Mouse (Mus musculus) limb, embryonic 14.5 days (tissue): ENCODE measurements around the gene Apbb1. TPM values are rescaled to one million over a fixed set of nuclear protein-coding genes. Genes with fewer than 3 reads are reported as not detected.

Experiments used
- ATAC-seq: fragments of 200-750 bp; cut with Nextera tagmentation; 2 replicates; pipeline ENCODE4 v1.8.0; 2017; ENCODE audit warnings: low read depth, moderate number of reproducible peaks, moderate TSS enrichment; ENCODE audit not compliant: low FRiP score
- DNase-seq: peaks from one replicate; pipeline ENCODE4 v3.0.0-alpha.2; 2015; ENCODE audit warnings: low spot score
- H3K27ac ChIP-seq: fragments of 300-500 bp; sonication (generic); replicated peaks from 2 replicates; pipeline ENCODE4 v1.5.1; 2014; ENCODE audit warnings: low read depth, mild to moderate bottlenecking, low read length, moderate library complexity, mixed read lengths
- H3K27me3 ChIP-seq: fragments of 300-500 bp; sonication (generic); 2 replicates; pipeline ENCODE4 v1.6.1; 2014; ENCODE audit warnings: low read length, mixed read lengths; ENCODE audit not compliant: control insufficient read depth, insufficient read depth
- H3K36me3 ChIP-seq: fragments of 300-500 bp; sonication (generic); 2 replicates; pipeline ENCODE4 v1.6.1; 2014; ENCODE audit warnings: mild to moderate bottlenecking, low read length, moderate library complexity, mixed read lengths; ENCODE audit not compliant: control insufficient read depth, insufficient read depth
- H3K4me1 ChIP-seq: fragments of 300-500 bp; sonication (generic); 2 replicates; pipeline ENCODE4 v1.6.1; 2014; ENCODE audit warnings: antibody characterized with exemption, low read length, mixed read lengths; ENCODE audit not compliant: control insufficient read depth, insufficient read depth
- H3K4me2 ChIP-seq: fragments of 300-500 bp; sonication (generic); replicated peaks from 2 replicates; pipeline ENCODE4 v1.6.1; 2014; ENCODE audit warnings: low read depth, mild to moderate bottlenecking, low read length, moderate library complexity; ENCODE audit not compliant: severe bottlenecking
- H3K4me3 ChIP-seq: fragments of 300-500 bp; sonication (generic); replicated peaks from 2 replicates; pipeline ENCODE4 v1.5.1; 2014; ENCODE audit warnings: low read length
- H3K9ac ChIP-seq: fragments of 300-500 bp; sonication (generic); 2 replicates; pipeline ENCODE4 v1.6.1; 2014; ENCODE audit warnings: mild to moderate bottlenecking, low read depth, low read length, moderate library complexity; ENCODE audit not compliant: severe bottlenecking
- H3K9me3 ChIP-seq: fragments of 300-500 bp; sonication (generic); 2 replicates; pipeline ENCODE4 v1.6.1; 2016; ENCODE audit warnings: low read length; ENCODE audit not compliant: control insufficient read depth
- POLR2A ChIP-seq: fragments of 200-500 bp; IDR thresholded peaks from 2 replicates; pipeline ENCODE4 v1.8.0; 2012; ENCODE audit warnings: inconsistent platforms, mild to moderate bottlenecking, moderate library complexity, borderline replicate concordance; ENCODE audit not compliant: insufficient read depth, insufficient read length; ENCODE audit errors: extremely low read depth
- WGBS: fragments of 180-500 bp; shearing (Covaris S2); extraction: QIAGEN DNeasy Blood & Tissue Kit; methylation state at CpG from one replicate; pipeline ENCODE4 v1.1.7; 2014; 5-methylcytosine and 5-hydroxymethylcytosine counted together
- polyA plus RNA-seq, 2 experiments: library from polyadenylated mRNA; depleted of rRNA in 1 of 2; stranded (reverse) in 1 of 2; unstranded in 1 of 2; fragments of >200 nt; fragmentation: Nextera tagmentation in 1 of 2; extraction: Ambion mirVana in 1 of 2; gene quantifications; 2 replicates each; pipeline versions ENCODE4 v1.2.1 to v1.2.3; 2012 to 2014

The Apbb1 gene
- polyA plus RNA-seq, 2 experiments = 30.3 to 55.1 TPM

GRCm38 (mm10) chr7:105513845-105514291 is 67.6 kb downstream of the Apbb1 start:
- ATAC-seq (no peak), DNase-seq (no peak)
- 42% methylated on average over 5 of the region's 5 CpGs for WGBS
- H3K27me3 ChIP-seq = no peaks in the 10 kb centered on the region
- no peak overlapping the region for H3K4me3 ChIP-seq
- no peak overlapping the region for H3K27ac ChIP-seq
- no peak for TF ChIP-seq POLR2A
- H3K4me2 ChIP-seq = no peak overlapping the region
- no peak overlapping the region for H3K9ac ChIP-seq
- H3K36me3 ChIP-seq = no peaks in the 10 kb centered on the region
- no peaks in the 10 kb centered on the region for H3K4me1 ChIP-seq
- H3K9me3 ChIP-seq = no peaks in the 10 kb centered on the region

- ATAC-seq (no peak), DNase-seq (no peak)
- Histone ChIP-seq H3K4me2 (no peak overlapping the region), H3K4me3 (no peak overlapping the region), H3K9ac (no peak overlapping the region), H3K36me3 (no peaks in the 10 kb centered on the region), H3K4me1 (no peaks in the 10 kb centered on the region), H3K27ac (no peak overlapping the region), H3K27me3 (no peaks in the 10 kb centered on the region), H3K9me3 (no peaks in the 10 kb centered on the region)
- 79% methylated on average over 5 of the region's 5 CpGs for WGBS
- TF ChIP-seq POLR2A = no peak
Measured at GRCm38 (mm10) chr7:105510143-105510542, 71.3 kb downstream of the Apbb1 start.

Other genes with a start within 250 kb of the Apbb1 start
- gene Olfr690, start 247.5 kb downstream of the Apbb1 start, polyA plus RNA-seq (2012; rRNA removed) = not detected in 2 replicates
- gene Olfr690, start 247.5 kb downstream of the Apbb1 start, polyA plus RNA-seq (2014; fragmentation: Nextera tagmentation; extraction: Ambion mirVana) = not detected in 2 replicates
- gene Olfr691, start 239.4 kb downstream of the Apbb1 start, polyA plus RNA-seq (2012; rRNA removed) = 0.04 TPM in 1 of 2 replicates, not detected in the other
- not detected in 2 replicates for gene Olfr691, start 239.4 kb downstream of the Apbb1 start, polyA plus RNA-seq (2014; fragmentation: Nextera tagmentation; extraction: Ambion mirVana)
- gene Olfr692, start 213.4 kb downstream of the Apbb1 start, polyA plus RNA-seq (2012; rRNA removed) = not detected in 2 replicates
- gene Olfr692, start 213.4 kb downstream of the Apbb1 start, polyA plus RNA-seq (2014; fragmentation: Nextera tagmentation; extraction: Ambion mirVana) = not detected in 2 replicates
- gene Gm5901, start 206.6 kb downstream of the Apbb1 start, polyA plus RNA-seq (2012; rRNA removed) = not detected in 2 replicates
- not detected in 2 replicates for gene Gm5901, start 206.6 kb downstream of the Apbb1 start, polyA plus RNA-seq (2014; fragmentation: Nextera tagmentation; extraction: Ambion mirVana)
- 45.7 and 58.7 TPM in 2 replicates for gene Fam160a2, start 181.6 kb downstream of the Apbb1 start, polyA plus RNA-seq (2012; rRNA removed)
- 39.3 and 41.2 TPM in 2 replicates for gene Fam160a2, start 181.6 kb downstream of the Apbb1 start, polyA plus RNA-seq (2014; fragmentation: Nextera tagmentation; extraction: Ambion mirVana)
- 0.05 and 0.06 TPM in 2 replicates for gene Cnga4, start 177.1 kb downstream of the Apbb1 start, polyA plus RNA-seq (2012; rRNA removed)
- 0.12 TPM in 1 of 2 replicates, not detected in the other for gene Cnga4, start 177.1 kb downstream of the Apbb1 start, polyA plus RNA-seq (2014; fragmentation: Nextera tagmentation; extraction: Ambion mirVana)
- gene Cckbr, start 155.9 kb downstream of the Apbb1 start, polyA plus RNA-seq (2012; rRNA removed) = 0.03 TPM in 1 of 2 replicates, not detected in the other
- not detected in 2 replicates for gene Cckbr, start 155.9 kb downstream of the Apbb1 start, polyA plus RNA-seq (2014; fragmentation: Nextera tagmentation; extraction: Ambion mirVana)
- 60.5 and 65.0 TPM in 2 replicates for gene Cavin3, start 99.4 kb downstream of the Apbb1 start, polyA plus RNA-seq (2012; rRNA removed)
- 104 and 113 TPM in 2 replicates for gene Cavin3, start 99.4 kb downstream of the Apbb1 start, polyA plus RNA-seq (2014; fragmentation: Nextera tagmentation; extraction: Ambion mirVana)
- gene Smpd1, start 27.3 kb downstream of the Apbb1 start, polyA plus RNA-seq (2012; rRNA removed) = 33.7 and 45.5 TPM in 2 replicates
- 49.5 and 52.3 TPM in 2 replicates for gene Smpd1, start 27.3 kb downstream of the Apbb1 start, polyA plus RNA-seq (2014; fragmentation: Nextera tagmentation; extraction: Ambion mirVana)
- gene Hpx, start 18.5 kb upstream of the Apbb1 start, polyA plus RNA-seq (2012; rRNA removed) = 0.96 and 1.1 TPM in 2 replicates
- gene Hpx, start 18.5 kb upstream of the Apbb1 start, polyA plus RNA-seq (2014; fragmentation: Nextera tagmentation; extraction: Ambion mirVana) = 0.26 TPM in 1 of 2 replicates, not detected in the other
- 68.3 and 77.4 TPM in 2 replicates for gene Trim3, start 51.9 kb upstream of the Apbb1 start, polyA plus RNA-seq (2012; rRNA removed)
- 35.1 and 37.0 TPM in 2 replicates for gene Trim3, start 51.9 kb upstream of the Apbb1 start, polyA plus RNA-seq (2014; fragmentation: Nextera tagmentation; extraction: Ambion mirVana)
- 136 and 176 TPM in 2 replicates for gene Timm10b, start 58.4 kb upstream of the Apbb1 start, polyA plus RNA-seq (2012; rRNA removed)
- gene Timm10b, start 58.4 kb upstream of the Apbb1 start, polyA plus RNA-seq (2014; fragmentation: Nextera tagmentation; extraction: Ambion mirVana) = 176 and 202 TPM in 2 replicates
- gene Arfip2, start 58.8 kb upstream of the Apbb1 start, polyA plus RNA-seq (2012; rRNA removed) = 181 and 182 TPM in 2 replicates
- gene Arfip2, start 58.8 kb upstream of the Apbb1 start, polyA plus RNA-seq (2014; fragmentation: Nextera tagmentation; extraction: Ambion mirVana) = 106 and 110 TPM in 2 replicates
- gene Gm45799, start 58.9 kb upstream of the Apbb1 start, polyA plus RNA-seq (2012; rRNA removed) = 173 and 186 TPM in 2 replicates
- gene Gm45799, start 58.9 kb upstream of the Apbb1 start, polyA plus RNA-seq (2014; fragmentation: Nextera tagmentation; extraction: Ambion mirVana) = 37.8 and 40.4 TPM in 2 replicates
- gene Dnhd1, start 69.2 kb upstream of the Apbb1 start, polyA plus RNA-seq (2012; rRNA removed) = 10.9 and 12.1 TPM in 2 replicates
- 1.4 and 1.8 TPM in 2 replicates for gene Dnhd1, start 69.2 kb upstream of the Apbb1 start, polyA plus RNA-seq (2014; fragmentation: Nextera tagmentation; extraction: Ambion mirVana)
- 317 and 333 TPM in 2 replicates for gene Ilk, start 154.9 kb upstream of the Apbb1 start, polyA plus RNA-seq (2012; rRNA removed)
- 353 and 358 TPM in 2 replicates for gene Ilk, start 154.9 kb upstream of the Apbb1 start, polyA plus RNA-seq (2014; fragmentation: Nextera tagmentation; extraction: Ambion mirVana)
- gene Rrp8, start 155.7 kb upstream of the Apbb1 start, polyA plus RNA-seq (2012; rRNA removed) = 23.9 and 27.6 TPM in 2 replicates
- 31.0 and 34.6 TPM in 2 replicates for gene Rrp8, start 155.7 kb upstream of the Apbb1 start, polyA plus RNA-seq (2014; fragmentation: Nextera tagmentation; extraction: Ambion mirVana)
- gene Taf10, start 162.7 kb upstream of the Apbb1 start, polyA plus RNA-seq (2012; rRNA removed) = 251 and 282 TPM in 2 replicates
- 155 and 163 TPM in 2 replicates for gene Taf10, start 162.7 kb upstream of the Apbb1 start, polyA plus RNA-seq (2014; fragmentation: Nextera tagmentation; extraction: Ambion mirVana)
- 58.5 and 79.8 TPM in 2 replicates for gene Tpp1, start 170.6 kb upstream of the Apbb1 start, polyA plus RNA-seq (2012; rRNA removed)
- gene Tpp1, start 170.6 kb upstream of the Apbb1 start, polyA plus RNA-seq (2014; fragmentation: Nextera tagmentation; extraction: Ambion mirVana) = 64.8 and 64.9 TPM in 2 replicates
- 48.6 and 72.0 TPM in 2 replicates for gene Dchs1, start 206.0 kb upstream of the Apbb1 start, polyA plus RNA-seq (2012; rRNA removed)
- 28.5 and 34.7 TPM in 2 replicates for gene Dchs1, start 206.0 kb upstream of the Apbb1 start, polyA plus RNA-seq (2014; fragmentation: Nextera tagmentation; extraction: Ambion mirVana)
- gene Mrpl17, start 229.4 kb upstream of the Apbb1 start, polyA plus RNA-seq (2012; rRNA removed) = 247 and 307 TPM in 2 replicates
- gene Mrpl17, start 229.4 kb upstream of the Apbb1 start, polyA plus RNA-seq (2014; fragmentation: Nextera tagmentation; extraction: Ambion mirVana) = 315 and 337 TPM in 2 replicates